Mouse (Mus musculus) G1E (cell line): Measurements from ENCODE around the gene Cog8. TPM values are rescaled to one million over a fixed set of nuclear protein-coding genes. Genes with fewer than 3 reads are reported as not detected.
"Not testable (repeated sequence)": the region's sequence is repeated elsewhere in the genome, so short reads cannot be mapped to it uniquely, and the experiment has no call there.

Experiments used
- ATAC-seq: 2 replicates; pipeline ENCODE4 v1.8.0; 2016; ENCODE audit warnings: mild to moderate bottlenecking; ENCODE audit not compliant: insufficient number of reproducible peaks, poor library complexity, low FRiP score, severe bottlenecking; ENCODE audit errors: extremely low read depth
- DNase-seq: peaks from one replicate; pipeline ENCODE4 v3.0.0; 2012; ENCODE audit warnings: low spot score
- H3K27me3 ChIP-seq: 2 replicates; pipeline ENCODE4 v1.6.1; 2012; ENCODE audit warnings: mild to moderate bottlenecking, low read length, inconsistent platforms; ENCODE audit not compliant: insufficient read depth
- H3K36me3 ChIP-seq: replicated peaks from 2 replicates; pipeline ENCODE3; 2012; ENCODE audit warnings: mild to moderate bottlenecking, inconsistent platforms
- H3K4me1 ChIP-seq: 2 replicates; pipeline ENCODE4 v1.6.1; 2012; ENCODE audit warnings: low read depth, low read length, inconsistent platforms, mixed read lengths; ENCODE audit not compliant: insufficient read depth
- H3K4me3 ChIP-seq: 2 replicates; pipeline ENCODE4 v1.5.1; 2012; ENCODE audit warnings: low read depth, mild to moderate bottlenecking, inconsistent platforms, low read length, moderate library complexity, mixed read lengths
- H3K9me3 ChIP-seq: replicated peaks from 2 replicates; pipeline ENCODE4 v1.6.1; 2012; ENCODE audit warnings: inconsistent platforms
- CTCF ChIP-seq: IDR thresholded peaks from 2 replicates; pipeline ENCODE4 v1.5.1; 2012; ENCODE audit warnings: low read depth, low read length, inconsistent platforms, mixed read lengths
- GATA1 ChIP-seq: IDR thresholded peaks from 2 replicates; pipeline ENCODE4 v1.6.1; 2012; ENCODE audit warnings: borderline replicate concordance, low read length, inconsistent platforms, mixed read lengths
- GATA2 ChIP-seq: IDR thresholded peaks from 2 replicates; pipeline ENCODE4 v1.6.1; 2012; ENCODE audit warnings: low read depth, low read length, inconsistent platforms, borderline replicate concordance
- POLR2AphosphoS5 ChIP-seq: IDR thresholded peaks from 2 replicates; pipeline ENCODE4 v1.6.1; 2012; ENCODE audit warnings: low read depth, low read length, inconsistent platforms; ENCODE audit not compliant: insufficient replicate concordance
- TAL1 ChIP-seq: conservative IDR thresholded peaks from 2 replicates; pipeline ENCODE4 v1.6.1; 2012; ENCODE audit warnings: low read depth, low read length, inconsistent platforms, mixed read lengths
- polyA plus RNA-seq: library from polyadenylated mRNA; stranded (reverse); fragments of >175 nt; gene quantifications from 2 replicates; pipeline ENCODE4 v1.2.3, GENCODE M21; 2012
- total RNA-seq, 2 experiments: library from RNA; stranded (forward) in 1 of 2; stranded (reverse) in 1 of 2; fragments of 200-1000 nt in 1 of 2; fragments of >200 nt in 1 of 2; fragmentation: Nextera tagmentation in 1 of 2; gene quantifications; 2 replicates each; pipeline ENCODE4 v1.2.3; 2014 to 2017

The Cog8 gene
- total and polyA plus RNA-seq, 3 experiments, result 24.6 to 49.9 (median 29.4) TPM

DNA sequence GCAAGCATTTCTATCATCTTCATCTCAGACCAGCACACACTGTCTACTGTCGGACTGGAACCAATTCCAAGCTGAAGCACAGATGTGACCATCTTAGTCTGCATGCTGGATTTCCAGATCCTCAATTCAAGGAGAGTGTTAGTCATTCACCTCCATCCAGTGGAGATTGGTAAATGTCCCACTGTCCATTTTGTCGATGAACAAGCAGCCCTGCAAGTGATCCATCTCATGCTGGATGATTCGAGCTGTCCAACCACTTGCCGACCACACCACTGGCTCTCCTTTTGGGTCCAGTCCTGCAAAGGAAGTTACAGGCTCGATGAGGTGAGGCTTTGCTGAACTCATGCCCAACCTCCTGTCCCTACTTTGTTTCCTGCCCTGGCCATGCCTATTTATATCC lies 9.5 kb downstream of the Cog8 start:
- no peak for DNase-seq
- peaks cover 59% of the 10 kb centered on the region for H3K4me1 ChIP-seq
- no peaks in the 10 kb centered on the region for H3K27me3 ChIP-seq
- TF ChIP-seq CTCF (no peak), POLR2AphosphoS5 (peak; percentile 73), TAL1 (no peak), GATA1 (no peak)
- peak overlapping the region; percentile 80; the same call in 1 of the 2 replicates for H3K4me3 ChIP-seq
- peaks cover 97% of the 10 kb centered on the region for H3K36me3 ChIP-seq
- ATAC-seq, result no peak
- no peaks in the 10 kb centered on the region for H3K9me3 ChIP-seq

DNA sequence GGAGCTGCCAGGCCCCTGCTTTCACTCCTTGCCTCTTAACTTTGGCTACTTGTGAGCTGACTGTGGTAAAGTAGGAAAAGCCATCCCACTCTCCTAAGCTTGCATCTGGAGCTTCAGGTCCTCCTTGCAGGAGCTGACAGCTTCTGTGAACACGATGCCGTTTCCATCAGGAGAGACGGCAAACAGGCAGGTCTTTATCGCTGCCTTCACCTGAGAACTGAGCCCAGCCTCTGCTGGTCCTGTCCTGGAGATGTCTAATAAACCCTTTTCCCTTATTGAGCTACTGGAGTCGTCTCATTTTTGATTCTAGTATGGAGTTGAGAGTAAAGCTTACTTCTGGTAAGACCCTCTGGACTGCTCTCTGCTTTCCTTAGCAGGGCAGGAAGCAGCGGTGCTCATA lies 11.0 kb downstream of the Cog8 start:
- Histone ChIP-seq H3K27me3 (no peaks in the 10 kb centered on the region), H3K9me3 (no peaks in the 10 kb centered on the region), H3K4me1 (peaks cover 52% of the 10 kb centered on the region), H3K36me3 (peaks cover 97% of the 10 kb centered on the region), H3K4me3 (no peak overlapping the region)
- ATAC-seq (no peak), DNase-seq (no peak)
- no peak for TF ChIP-seq TAL1
- TF ChIP-seq POLR2AphosphoS5, result no peak
- TF ChIP-seq GATA2, result no peak
- TF ChIP-seq GATA1, result no peak
- no peak for TF ChIP-seq CTCF

- Histone ChIP-seq H3K27me3 (no peaks in the 10 kb centered on the region), H3K36me3 (peaks cover 90% of the 10 kb centered on the region), H3K9me3 (no peaks in the 10 kb centered on the region), H3K4me1 (peaks cover 12% of the 10 kb centered on the region; the same call in 1 of the 2 replicates), H3K4me3 (no peak overlapping the region)
- DNase-seq (no peak), ATAC-seq (no peak)
- TF ChIP-seq CTCF (no peak), GATA2 (no peak), GATA1 (no peak), POLR2AphosphoS5 (no peak), TAL1 (no peak)
These were observed 15.9 kb downstream of the Cog8 start for GRCm38 (mm10) chr8:107040632-107041031.

- TF ChIP-seq CTCF (no peak), GATA2 (no peak), GATA1 (no peak), TAL1 (no peak)
- H3K9me3 ChIP-seq, result no peaks in the 10 kb centered on the region
- DNase-seq (no peak), ATAC-seq (no peak)
- H3K4me3 ChIP-seq, result no peak overlapping the region
- H3K36me3 ChIP-seq, result peaks cover 75% of the 10 kb centered on the region
- peaks cover 24% of the 10 kb centered on the region for H3K4me1 ChIP-seq
- H3K27me3 ChIP-seq, result no peaks in the 10 kb centered on the region
These were observed 19.9 kb downstream of the Cog8 start for GRCm38 (mm10) chr8:107036626-107037025.

- TF ChIP-seq GATA1, result no peak
- TF ChIP-seq CTCF, result no peak
- TF ChIP-seq GATA2, result no peak
- no peak for TF ChIP-seq POLR2AphosphoS5
- no peak for TF ChIP-seq TAL1
- no peaks in the 10 kb centered on the region for H3K27me3 ChIP-seq
- ATAC-seq, result no peak
- no peak for DNase-seq
- no peak overlapping the region for H3K4me3 ChIP-seq
- no peaks in the 10 kb centered on the region for H3K9me3 ChIP-seq
- peaks cover 24% of the 10 kb centered on the region for H3K4me1 ChIP-seq
- H3K36me3 ChIP-seq, result peaks cover 65% of the 10 kb centered on the region
These were observed 20.8 kb downstream of the Cog8 start for GRCm38 (mm10) chr8:107035641-107036040.

GRCm38 (mm10) chr8:107033609-107034008 lies 22.9 kb downstream of the Cog8 start:
- H3K4me3 ChIP-seq, ATAC-seq, DNase-seq, H3K9me3 ChIP-seq, H3K27me3 ChIP-seq: not testable (repeated sequence)
- peaks cover 38% of the 10 kb centered on the region for H3K4me1 ChIP-seq
- H3K36me3 ChIP-seq, result peaks cover 46% of the 10 kb centered on the region

- TF ChIP-seq POLR2AphosphoS5, result no peak
- TF ChIP-seq GATA2, result no peak
- no peak for TF ChIP-seq TAL1
- TF ChIP-seq CTCF, result no peak
- no peak for TF ChIP-seq GATA1
These were observed 24.9 kb downstream of the Cog8 start for GRCm38 (mm10) chr8:107031577-107032090.

More at GRCm38 (mm10) chr8:107031577-107032090, 24.9 kb downstream of the Cog8 start:
- peak overlapping the region; percentile 95 for H3K4me3 ChIP-seq
- H3K36me3 ChIP-seq, result peaks cover 35% of the 10 kb centered on the region
- H3K9me3 ChIP-seq, result no peaks in the 10 kb centered on the region
- ATAC-seq (no peak), DNase-seq (no peak)
- H3K4me1 ChIP-seq, result peaks cover 40% of the 10 kb centered on the region
- no peaks in the 10 kb centered on the region for H3K27me3 ChIP-seq
